Mouse (Mus musculus) liver, embryonic 15.5 days (tissue): ENCODE measurements around the gene Cntfr. TPM values are rescaled to one million over a fixed set of nuclear protein-coding genes. Genes with fewer than 3 reads are reported as not detected.
"Not testable (repeated sequence)": the region's sequence is repeated elsewhere in the genome, so short reads cannot be mapped to it uniquely, and the experiment has no call there.

Experiments used
- ATAC-seq: fragments of 200-750 bp; cut with Nextera tagmentation; 2 replicates; pipeline ENCODE4 v1.8.0; 2017; ENCODE audit warnings: moderate number of reproducible peaks, mild to moderate bottlenecking, moderate library complexity; ENCODE audit not compliant: insufficient read depth
- H3K27ac ChIP-seq: fragments of 300-500 bp; sonication (generic); replicated peaks from 2 replicates; pipeline ENCODE4 v1.5.1; 2015; ENCODE audit warnings: mild to moderate bottlenecking, inconsistent platforms
- H3K27me3 ChIP-seq: fragments of 300-500 bp; sonication (generic); 2 replicates; pipeline ENCODE4 v1.6.1; 2015; ENCODE audit warnings: mild to moderate bottlenecking, inconsistent platforms
- H3K36me3 ChIP-seq: fragments of 300-500 bp; sonication (generic); replicated peaks from 2 replicates; pipeline ENCODE4 v1.6.1; 2015; ENCODE audit warnings: moderate library complexity, mild to moderate bottlenecking, inconsistent platforms
- H3K4me1 ChIP-seq: fragments of 300-500 bp; sonication (generic); replicated peaks from 2 replicates; pipeline ENCODE4 v1.6.1; 2015; ENCODE audit warnings: inconsistent platforms
- H3K4me2 ChIP-seq: fragments of 300-500 bp; sonication (generic); 2 replicates; pipeline ENCODE4 v1.6.1; 2015; ENCODE audit warnings: moderate library complexity, mild to moderate bottlenecking, inconsistent platforms
- H3K4me3 ChIP-seq: fragments of 300-500 bp; sonication (generic); replicated peaks from 2 replicates; pipeline ENCODE4 v1.5.1; 2015; ENCODE audit warnings: mild to moderate bottlenecking, inconsistent platforms
- H3K9ac ChIP-seq: fragments of 300-500 bp; sonication (generic); 2 replicates; pipeline ENCODE4 v1.6.1; 2015; ENCODE audit warnings: moderate library complexity, mild to moderate bottlenecking, inconsistent platforms
- H3K9me3 ChIP-seq: fragments of 300-500 bp; sonication (generic); replicated peaks from 2 replicates; pipeline ENCODE4 v1.6.1; 2016; ENCODE audit warnings: inconsistent platforms
- WGBS: fragments of 180-500 bp; shearing (Covaris S2); methylation state at CpG from one replicate; pipeline ENCODE4 v1.1.7; 2015; ENCODE audit warnings: mixed read lengths; ENCODE audit not compliant: insufficient replicate concordance; 5-methylcytosine and 5-hydroxymethylcytosine counted together
- polyA plus RNA-seq: library from polyadenylated mRNA; unstranded; fragments of >200 nt; fragmentation: Nextera tagmentation; extraction: Ambion mirVana; gene quantifications from 2 replicates; pipeline ENCODE4 v1.2.1, GENCODE M21; 2015

The Cntfr gene
- polyA plus RNA-seq, result 0.25 and 0.31 TPM in 2 replicates

- H3K27ac ChIP-seq, H3K4me3 ChIP-seq, H3K9me3 ChIP-seq, H3K36me3 ChIP-seq, ATAC-seq, H3K9ac ChIP-seq, H3K4me1 ChIP-seq: not testable (repeated sequence)
- WGBS, result 9% methylated on average over 29 of the region's 40 CpGs
- Histone ChIP-seq H3K27me3 (peaks cover 40% of the 10 kb centered on the region), H3K4me2 (peak within 1 kb of the TSS; percentile 10; the same call in 1 of the 2 replicates)
Measured at GRCm38 (mm10) chr4:41696930-41697841, at the start of gene Cntfr. Cntfr (minus strand) TSS chr4:41697089.

GRCm38 (mm10) chr4:41745021-41745420 lies 48.1 kb upstream of the Cntfr start:
- no peak for ATAC-seq
- no peak overlapping the region for H3K4me3 ChIP-seq
- no peaks in the 10 kb centered on the region for H3K36me3 ChIP-seq
- H3K9ac ChIP-seq, result no peak overlapping the region
- 53% methylated on average over 1 of the region's 1 CpGs for WGBS
- H3K9me3 ChIP-seq, result 0 out of 2 replicates have a peak, but pooled peaks cover 5% of the 10 kb centered on the region
- H3K27me3 ChIP-seq, result no peaks in the 10 kb centered on the region
- no peak overlapping the region for H3K4me2 ChIP-seq
- H3K4me1 ChIP-seq, result peaks cover 18% of the 10 kb centered on the region
- H3K27ac ChIP-seq, result no peak overlapping the region

GRCm38 (mm10) chr4:41744131-41744530 lies 47.2 kb upstream of the Cntfr start:
- Histone ChIP-seq H3K4me3 (no peak overlapping the region), H3K9me3 (0 out of 2 replicates have a peak, but pooled peaks cover 5% of the 10 kb centered on the region), H3K4me1 (peaks cover 27% of the 10 kb centered on the region), H3K27ac (no peak overlapping the region), H3K4me2 (no peak overlapping the region), H3K27me3 (no peaks in the 10 kb centered on the region), H3K36me3 (no peaks in the 10 kb centered on the region), H3K9ac (no peak overlapping the region)
- no peak for ATAC-seq
- WGBS, result 51% methylated on average over 2 of the region's 2 CpGs

GRCm38 (mm10) chr4:41741158-41741560 lies 44.3 kb upstream of the Cntfr start:
- peak overlapping the region; percentile 78 for H3K27ac ChIP-seq
- whole genome bisulfite sequencing, result under 1% methylated on average over 27 of the region's 27 CpGs
- H3K36me3 ChIP-seq, result 0 out of 2 replicates have a peak, but pooled peaks cover 5% of the 10 kb centered on the region
- peak; percentile 91 for ATAC-seq
- H3K4me2 ChIP-seq, result peak overlapping the region; percentile 91
- peak overlapping the region; percentile 68 for H3K9ac ChIP-seq
- 0 out of 2 replicates have a peak, but pooled peaks cover under 1% of the 10 kb centered on the region for H3K9me3 ChIP-seq
- peaks cover 27% of the 10 kb centered on the region for H3K4me1 ChIP-seq
- no peaks in the 10 kb centered on the region for H3K27me3 ChIP-seq
- peak overlapping the region; percentile 68 for H3K4me3 ChIP-seq

GRCm38 (mm10) chr4:41740380-41741157 lies 43.7 kb upstream of the Cntfr start:
- 0 out of 2 replicates have a peak, but pooled peaks cover 5% of the 10 kb centered on the region for H3K36me3 ChIP-seq
- peaks cover 27% of the 10 kb centered on the region for H3K4me1 ChIP-seq
- H3K9ac ChIP-seq, result peak overlapping the region; percentile 68
- peak overlapping the region; percentile 68 for H3K4me3 ChIP-seq
- under 1% methylated on average over 48 of the region's 48 CpGs for WGBS
- peak; percentile 83 for ATAC-seq
- no peaks in the 10 kb centered on the region for H3K9me3 ChIP-seq
- H3K27ac ChIP-seq, result peak overlapping the region; percentile 78
- no peaks in the 10 kb centered on the region for H3K27me3 ChIP-seq
- H3K4me2 ChIP-seq, result peak overlapping the region; percentile 91

GRCm38 (mm10) chr4:41739260-41739659 lies 42.4 kb upstream of the Cntfr start:
- H3K9me3 ChIP-seq, result no peaks in the 10 kb centered on the region
- no peak overlapping the region for H3K4me2 ChIP-seq
- 84% methylated on average over 13 of the region's 13 CpGs for WGBS
- no peak overlapping the region for H3K27ac ChIP-seq
- H3K4me1 ChIP-seq, result peaks cover 27% of the 10 kb centered on the region
- no peak overlapping the region for H3K4me3 ChIP-seq
- ATAC-seq, result no peak
- H3K9ac ChIP-seq, result no peak overlapping the region
- 0 out of 2 replicates have a peak, but pooled peaks cover 5% of the 10 kb centered on the region for H3K36me3 ChIP-seq
- peaks cover 7% of the 10 kb centered on the region for H3K27me3 ChIP-seq

- ATAC-seq, result no peak
- WGBS, result 64% methylated on average over 1 of the region's 1 CpGs
- Histone ChIP-seq H3K27ac (no peak overlapping the region), H3K4me3 (no peak overlapping the region), H3K27me3 (peaks cover 16% of the 10 kb centered on the region), H3K4me2 (no peak overlapping the region), H3K36me3 (0 out of 2 replicates have a peak, but pooled peaks cover 5% of the 10 kb centered on the region), H3K9me3 (no peaks in the 10 kb centered on the region), H3K4me1 (peaks cover 27% of the 10 kb centered on the region), H3K9ac (no peak overlapping the region)
Measured at GRCm38 (mm10) chr4:41738256-41738603, 41.3 kb upstream of the Cntfr start.

GRCm38 (mm10) chr4:41737602-41738255 lies 40.8 kb upstream of the Cntfr start:
- WGBS, result 29% methylated on average over 8 of the region's 8 CpGs
- ATAC-seq, result no peak
- no peak overlapping the region for H3K27ac ChIP-seq

GRCm38 (mm10) chr4:41731052-41731765 lies 34.3 kb upstream of the Cntfr start, which contains the start of gene Arid3c:
Arid3c (minus strand) TSS chr4:41731142.
- H3K4me2 ChIP-seq, result peak within 1 kb of the TSS; percentile 58
- H3K9me3 ChIP-seq, result no peaks in the 10 kb centered on the region
- whole genome bisulfite sequencing, result 1% methylated on average over 50 of the region's 50 CpGs
- H3K27ac ChIP-seq, result no peak within 1 kb of the TSS
- no peaks in the 10 kb centered on the region for H3K36me3 ChIP-seq
- peaks cover 82% of the 10 kb centered on the region for H3K27me3 ChIP-seq
- H3K4me3 ChIP-seq, result peak within 1 kb of the TSS; percentile 29
- no peak within 1 kb of the TSS for H3K9ac ChIP-seq
- 0 out of 2 replicates have a peak, but pooled peaks cover 9% of the 10 kb centered on the region for H3K4me1 ChIP-seq
- no peak for ATAC-seq

More at GRCm38 (mm10) chr4:41737602-41738255, 40.8 kb upstream of the Cntfr start:
- no peaks in the 10 kb centered on the region for H3K9me3 ChIP-seq
- peaks cover 21% of the 10 kb centered on the region for H3K27me3 ChIP-seq
- H3K4me1 ChIP-seq, result peaks cover 27% of the 10 kb centered on the region
- H3K4me3 ChIP-seq, result no peak overlapping the region
- no peak overlapping the region for H3K9ac ChIP-seq
- 0 out of 2 replicates have a peak, but pooled peaks cover 5% of the 10 kb centered on the region for H3K36me3 ChIP-seq
- H3K4me2 ChIP-seq, result no peak overlapping the region
